Mouse (Mus musculus) hindbrain, embryonic 14.5 days (tissue): ENCODE measurements around the gene Prkg1. TPM values are rescaled to one million over a fixed set of nuclear protein-coding genes. Genes with fewer than 3 reads are reported as not detected.

Experiments
- ATAC-seq: fragments of 200-750 bp; cut with Nextera tagmentation; 2 replicates; pipeline ENCODE4 v1.8.0; 2017; ENCODE audit warnings: moderate number of reproducible peaks, mild to moderate bottlenecking, moderate TSS enrichment, moderate library complexity; ENCODE audit not compliant: low FRiP score
- DNase-seq: peaks from one replicate; pipeline ENCODE4 v3.0.0-alpha.2; 2015; ENCODE audit warnings: low spot score
- H3K27ac ChIP-seq: fragments of 300-500 bp; sonication (generic); 2 replicates; pipeline ENCODE4 v1.5.1; 2014; ENCODE audit warnings: mild to moderate bottlenecking, moderate library complexity
- H3K27me3 ChIP-seq: fragments of 300-500 bp; sonication (generic); 2 replicates; pipeline ENCODE4 v1.6.1; 2014; ENCODE audit warnings: mild to moderate bottlenecking, low read length, mixed read lengths; ENCODE audit not compliant: control insufficient read depth, insufficient read depth
- H3K36me3 ChIP-seq: fragments of 300-500 bp; sonication (generic); replicated peaks from 2 replicates; pipeline ENCODE4 v1.6.1; 2014; ENCODE audit not compliant: control insufficient read depth, insufficient read depth
- H3K4me1 ChIP-seq: fragments of 300-500 bp; sonication (generic); replicated peaks from 2 replicates; pipeline ENCODE4 v1.6.1; 2014; ENCODE audit warnings: antibody characterized with exemption, low read length, mixed read lengths; ENCODE audit not compliant: control insufficient read depth, insufficient read depth
- H3K4me2 ChIP-seq: fragments of 300-500 bp; sonication (generic); replicated peaks from 2 replicates; pipeline ENCODE4 v1.6.1; 2014; ENCODE audit warnings: mild to moderate bottlenecking, moderate library complexity
- H3K4me3 ChIP-seq: fragments of 300-500 bp; sonication (generic); replicated peaks from 2 replicates; pipeline ENCODE4 v1.5.1; 2014; ENCODE audit warnings: mild to moderate bottlenecking, low read length
- H3K9ac ChIP-seq: fragments of 300-500 bp; sonication (generic); 2 replicates; pipeline ENCODE4 v1.6.1; 2014
- H3K9me3 ChIP-seq: fragments of 300-500 bp; sonication (generic); 2 replicates; pipeline ENCODE4 v1.6.1; 2016; ENCODE audit warnings: low read length; ENCODE audit not compliant: control insufficient read depth
- WGBS: fragments of 180-500 bp; shearing (Covaris S2); extraction: QIAGEN DNeasy Blood & Tissue Kit; methylation state at CpG from one replicate; pipeline ENCODE4 v1.1.7; 2014; 5-methylcytosine and 5-hydroxymethylcytosine counted together
- polyA plus RNA-seq: library from polyadenylated mRNA; unstranded; fragments of >200 nt; fragmentation: Nextera tagmentation; extraction: Ambion mirVana; gene quantifications from 2 replicates; pipeline ENCODE4 v1.2.1, GENCODE M21; 2014

Gene Prkg1
- polyA plus RNA-seq, 1 experiment from 2014 or later: 7.0 TPM

DNA sequence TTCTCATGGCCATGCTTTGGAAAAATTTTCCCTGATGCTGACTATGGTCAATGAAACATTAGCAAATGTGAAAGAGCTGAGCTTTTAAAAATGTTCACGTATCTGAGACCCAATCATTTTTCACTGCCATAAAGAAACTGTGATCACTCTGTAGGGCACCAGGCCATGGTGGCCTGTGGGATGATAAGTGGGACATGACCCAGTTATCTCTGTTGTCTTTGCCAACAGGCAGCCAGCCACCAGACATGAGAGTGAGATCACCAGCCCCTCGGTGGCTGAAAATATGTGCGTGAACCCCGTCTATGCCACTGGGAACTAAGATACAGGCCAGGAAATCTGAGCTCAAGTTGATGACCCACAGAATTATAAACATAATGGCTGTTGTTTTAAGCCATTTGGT, 14.2 kb upstream of the Prkg1 start:
- H3K9ac ChIP-seq: no peak overlapping the region
- DNase-seq (no peak), ATAC-seq (no peak)
- H3K4me2 ChIP-seq: no peak overlapping the region
- no peaks in the 10 kb centered on the region for H3K9me3 ChIP-seq
- H3K4me3 ChIP-seq: no peak overlapping the region
- H3K27ac ChIP-seq: no peak overlapping the region
- no peaks in the 10 kb centered on the region for H3K36me3 ChIP-seq
- H3K4me1 ChIP-seq: no peaks in the 10 kb centered on the region
- no peaks in the 10 kb centered on the region for H3K27me3 ChIP-seq
- WGBS: 83% methylated on average over 4 of the region's 4 CpGs

DNA sequence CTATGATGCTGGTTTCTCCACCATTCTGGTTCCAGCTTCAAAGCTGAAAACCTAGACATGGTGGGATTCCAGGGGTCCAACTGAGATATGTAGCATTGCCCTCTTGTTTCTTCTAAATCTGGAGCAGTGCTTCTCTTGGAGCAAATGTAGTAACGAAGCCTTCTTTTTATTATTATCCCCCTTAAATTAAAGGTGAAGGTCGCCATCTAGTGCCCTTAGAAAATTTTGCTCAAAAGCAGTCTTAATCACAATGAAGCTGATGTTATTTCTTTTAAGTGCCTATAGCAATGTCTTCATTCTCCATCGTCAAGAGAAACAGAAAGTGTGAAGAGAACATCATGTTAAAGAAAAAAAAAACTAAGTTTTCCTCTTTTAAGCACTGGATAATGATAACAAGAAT, 2.2 kb upstream of the Prkg1 start:
- Histone ChIP-seq H3K36me3 (no peaks in the 10 kb centered on the region), H3K27ac (no peak overlapping the region), H3K9me3 (no peaks in the 10 kb centered on the region), H3K4me3 (no peak overlapping the region), H3K27me3 (peaks cover 34% of the 10 kb centered on the region), H3K4me1 (peaks cover 26% of the 10 kb centered on the region), H3K9ac (no peak overlapping the region), H3K4me2 (no peak overlapping the region)
- no peak for ATAC-seq
- peak; percentile 57 for DNase-seq
- 10% methylated on average over 3 of the region's 3 CpGs for WGBS

GRCm38 (mm10) chr19:31765451-31765850, 618 bp upstream of the Prkg1 start:
- ATAC-seq (peak; percentile 1; the same call in 1 of the 2 replicates), DNase-seq (no peak)
- H3K9ac ChIP-seq: no peak overlapping the region
- H3K4me2 ChIP-seq: peak overlapping the region; percentile 91; the same call in 1 of the 2 replicates
- peak overlapping the region; percentile 45; the same call in 1 of the 2 replicates for H3K4me3 ChIP-seq
- H3K36me3 ChIP-seq: no peaks in the 10 kb centered on the region
- peaks cover 27% of the 10 kb centered on the region for H3K4me1 ChIP-seq
- no peaks in the 10 kb centered on the region for H3K9me3 ChIP-seq
- H3K27me3 ChIP-seq: peaks cover 46% of the 10 kb centered on the region
- H3K27ac ChIP-seq: no peak overlapping the region
- WGBS: 39% methylated on average over 4 of the region's 4 CpGs

- Histone ChIP-seq H3K4me2 (peak overlapping the region; percentile 91), H3K9me3 (no peaks in the 10 kb centered on the region), H3K27me3 (peaks cover 46% of the 10 kb centered on the region), H3K9ac (peak overlapping the region; percentile 48), H3K4me1 (peaks cover 27% of the 10 kb centered on the region), H3K36me3 (no peaks in the 10 kb centered on the region), H3K4me3 (peak overlapping the region; percentile 45), H3K27ac (0 out of 2 replicates have a peak overlapping the region, but pooled peaks have one; percentile 38)
- peak; percentile 32 for ATAC-seq
- WGBS: under 1% methylated on average over 56 of the region's 56 CpGs
- no peak for DNase-seq
Measured at GRCm38 (mm10) chr19:31763951-31764800, 657 bp downstream of the Prkg1 start.

DNA sequence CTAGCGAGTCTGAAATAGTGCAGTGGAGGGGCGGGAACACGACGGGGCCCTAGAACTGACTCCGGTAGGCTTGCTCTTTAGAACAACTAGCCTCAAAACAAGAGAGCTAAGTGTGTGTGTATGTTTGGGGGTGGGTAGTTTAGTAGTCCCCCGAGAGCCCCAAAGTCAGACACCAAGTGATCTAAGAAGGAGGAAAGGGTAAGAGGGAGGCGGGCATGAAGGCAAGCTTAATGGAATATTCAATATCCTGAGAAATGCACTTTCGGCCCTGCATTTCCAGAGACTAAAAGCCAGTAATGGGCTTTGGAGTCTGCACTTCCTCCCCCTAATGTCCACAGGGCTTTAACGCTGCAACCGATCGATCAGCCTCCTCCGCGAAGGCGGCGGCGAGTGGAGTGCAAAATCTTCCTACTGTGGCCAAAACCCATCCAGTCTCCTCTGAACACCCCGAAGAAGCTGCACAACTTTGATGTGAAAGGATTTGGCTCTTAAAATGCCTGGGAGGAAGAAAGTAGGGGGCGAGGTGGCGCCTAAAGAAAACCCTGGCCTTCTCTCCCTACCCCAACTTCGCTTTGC, 1.5 kb downstream of the Prkg1 start:
- ATAC-seq: no peak

GRCm38 (mm10) chr19:31762411-31763245, 2.2 kb downstream of the Prkg1 start:
- Histone ChIP-seq H3K27me3 (peaks cover 46% of the 10 kb centered on the region), H3K36me3 (no peaks in the 10 kb centered on the region), H3K4me1 (peaks cover 27% of the 10 kb centered on the region), H3K9me3 (no peaks in the 10 kb centered on the region), H3K9ac (peak overlapping the region; percentile 35), H3K27ac (no peak overlapping the region; the same call in 1 of the 2 replicates), H3K4me3 (peak overlapping the region; percentile 45), H3K4me2 (peak overlapping the region; percentile 91)
- 1% methylated on average over 24 of the region's 24 CpGs for WGBS
- ATAC-seq (no peak), DNase-seq (no peak)

More for the DNA sequence above, 1.5 kb downstream of the Prkg1 start:
- Histone ChIP-seq H3K27ac (no peak overlapping the region), H3K4me3 (peak overlapping the region; percentile 45), H3K9ac (peak overlapping the region; percentile 48; the same call in 1 of the 2 replicates), H3K4me1 (peaks cover 27% of the 10 kb centered on the region), H3K4me2 (peak overlapping the region; percentile 91), H3K9me3 (no peaks in the 10 kb centered on the region), H3K36me3 (no peaks in the 10 kb centered on the region), H3K27me3 (peaks cover 46% of the 10 kb centered on the region)
- DNase-seq: no peak
- WGBS: 4% methylated on average over 20 of the region's 20 CpGs

GRCm38 (mm10) chr19:31759855-31760254, 5.0 kb downstream of the Prkg1 start:
- H3K36me3 ChIP-seq: no peaks in the 10 kb centered on the region
- no peak overlapping the region for H3K27ac ChIP-seq
- no peak overlapping the region for H3K4me2 ChIP-seq
- ATAC-seq (no peak), DNase-seq (no peak)
- no peak overlapping the region for H3K4me3 ChIP-seq
- H3K9ac ChIP-seq: no peak overlapping the region
- H3K4me1 ChIP-seq: peaks cover 27% of the 10 kb centered on the region
- WGBS: 72% methylated on average over 3 of the region's 3 CpGs
- H3K9me3 ChIP-seq: no peaks in the 10 kb centered on the region
- H3K27me3 ChIP-seq: peaks cover 40% of the 10 kb centered on the region

DNA sequence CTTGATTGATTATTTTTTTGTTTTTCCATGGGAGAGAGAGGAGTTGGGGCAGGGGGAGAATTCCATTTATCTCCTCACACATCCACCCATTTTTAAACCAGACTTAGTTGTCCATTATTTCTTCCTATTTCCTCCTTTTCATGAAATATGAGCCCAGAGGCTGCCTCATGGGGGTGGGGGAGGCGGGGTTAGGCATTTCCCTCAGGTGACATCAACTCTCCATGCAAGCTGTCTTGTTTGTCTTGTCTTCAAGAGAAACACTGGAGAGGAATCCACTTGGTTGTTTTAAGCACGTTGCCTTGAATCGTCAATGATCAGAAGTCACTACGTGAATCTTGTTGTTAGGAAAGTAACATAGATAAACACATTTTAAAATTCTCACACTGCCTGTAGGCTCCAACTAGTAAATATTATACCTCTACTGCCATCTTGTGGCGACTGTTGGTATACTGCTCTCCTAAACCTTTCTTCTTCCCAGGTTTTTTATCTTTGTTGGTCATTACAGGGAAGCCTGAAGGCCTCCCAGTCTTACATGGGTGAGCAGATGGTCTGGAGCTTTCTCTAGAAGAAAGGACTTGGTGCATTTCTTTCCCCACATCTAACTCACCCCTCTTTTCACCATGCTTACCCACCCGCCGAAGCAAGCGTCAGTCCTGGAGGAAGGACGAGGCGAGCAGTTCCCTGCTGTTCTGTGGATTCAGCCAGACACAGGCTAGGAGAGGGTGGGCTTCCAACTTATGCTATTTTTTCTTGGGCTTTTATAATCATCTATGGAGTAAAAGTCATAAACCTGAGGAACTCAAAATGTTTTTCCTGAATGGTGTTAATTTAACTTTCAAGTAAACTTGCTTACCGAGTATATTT, 8.7 kb downstream of the Prkg1 start:
- no peak overlapping the region for H3K9ac ChIP-seq
- H3K27ac ChIP-seq: no peak overlapping the region
- DNase-seq: peak; percentile 87
- H3K4me1 ChIP-seq: 0 out of 2 replicates have a peak, but pooled peaks cover 3% of the 10 kb centered on the region
- H3K9me3 ChIP-seq: no peaks in the 10 kb centered on the region
- H3K36me3 ChIP-seq: no peaks in the 10 kb centered on the region
- H3K4me3 ChIP-seq: no peak overlapping the region
- 35% methylated on average over 11 of the region's 11 CpGs for WGBS
- H3K27me3 ChIP-seq: peaks cover 4% of the 10 kb centered on the region; the same call in 1 of the 2 replicates
- ATAC-seq: peak; percentile 59; the same call in 1 of the 2 replicates
- no peak overlapping the region for H3K4me2 ChIP-seq
